Mouse (Mus musculus): Measurements from ENCODE around the gene Gm17660.

The Gm17660 gene

DNA sequence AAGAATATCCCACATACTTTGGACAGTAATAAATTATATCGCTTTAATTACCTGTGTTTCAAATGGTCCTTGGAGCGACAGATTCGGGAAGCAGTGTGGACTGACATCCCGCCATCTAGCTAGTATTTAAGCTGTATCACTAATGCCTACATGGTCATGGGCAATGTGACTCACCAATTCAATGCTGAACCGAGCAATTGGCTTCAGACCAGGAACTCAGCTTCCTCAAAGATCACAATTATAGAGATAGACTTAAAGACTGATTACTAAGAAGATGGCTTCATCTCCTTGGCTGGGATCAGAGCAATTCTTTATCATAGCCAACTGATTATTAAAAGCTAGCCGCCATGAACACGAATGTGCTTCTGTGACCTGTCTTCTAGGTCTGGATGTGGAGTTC is at the start of gene Gm17660:
Gm17660 (minus strand) TSS at position 101 of the 400 bp plus-strand sequence.
- DNase-seq (ENCODE audit: low spot score in 2 of 2): no peak

- DNase-seq (ENCODE audit: low spot score in 2 of 2): no peak
Observed at GRCm38 (mm10) chr5:104126561-104127320, 49.3 kb upstream of the Gm17660 start.

GRCm38 (mm10) chr5:104124016-104124658 is 46.7 kb upstream of the Gm17660 start:
- DNase-seq (ENCODE audit: low spot score in 2 of 2): no peak

DNA sequence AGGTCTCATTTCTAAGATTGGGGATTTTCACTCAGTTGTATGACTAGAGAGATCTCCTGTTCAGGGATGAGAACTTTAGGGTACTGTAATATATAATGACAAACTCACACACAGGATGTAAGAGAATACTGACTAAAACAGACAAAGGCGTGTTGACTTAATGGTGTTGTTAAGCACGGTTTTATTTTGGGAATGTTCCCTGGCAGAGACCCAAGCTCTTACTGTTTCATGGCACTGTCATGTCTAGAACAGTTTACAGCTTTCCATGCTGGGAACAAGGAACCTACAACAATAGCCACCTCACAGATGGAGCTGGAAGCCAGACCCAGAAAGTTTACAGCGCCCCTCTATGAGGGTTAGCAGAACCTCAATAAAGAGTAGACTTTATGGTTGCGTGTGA is 38.5 kb upstream of the Gm17660 start:
- no peak for DNase-seq (ENCODE audit: low spot score in 2 of 2)

DNA sequence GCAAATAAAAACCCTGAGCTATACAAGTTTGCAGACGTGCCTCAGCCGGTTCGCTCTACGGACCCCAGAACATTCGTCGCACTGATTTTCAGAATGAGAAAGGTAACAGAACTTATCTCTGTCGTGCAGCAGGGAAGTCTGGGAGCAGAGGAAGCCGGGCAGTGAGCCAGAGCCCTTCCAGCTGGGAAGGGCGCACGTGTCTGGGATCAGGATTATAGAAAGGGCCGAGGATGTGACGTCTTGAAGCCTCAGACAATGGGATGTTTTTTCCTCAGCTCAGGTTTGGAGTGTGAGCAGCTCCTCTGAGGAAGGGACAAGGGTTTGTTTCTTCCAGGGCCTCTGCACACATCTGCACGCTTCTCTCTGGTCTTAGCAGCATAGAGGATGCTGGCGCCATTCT is 37.7 kb upstream of the Gm17660 start:
- DNase-seq (ENCODE audit: low spot score in 2 of 2): no peak

- peak; percentile 43 to 51 for DNase-seq (ENCODE audit: low spot score in 2 of 2)
Observed at GRCm38 (mm10) chr5:104113491-104114172, 36.2 kb upstream of the Gm17660 start, which contains the start of gene Sparcl1. Gene Sparcl1 (minus strand): TSS chr5:104113733.

DNA sequence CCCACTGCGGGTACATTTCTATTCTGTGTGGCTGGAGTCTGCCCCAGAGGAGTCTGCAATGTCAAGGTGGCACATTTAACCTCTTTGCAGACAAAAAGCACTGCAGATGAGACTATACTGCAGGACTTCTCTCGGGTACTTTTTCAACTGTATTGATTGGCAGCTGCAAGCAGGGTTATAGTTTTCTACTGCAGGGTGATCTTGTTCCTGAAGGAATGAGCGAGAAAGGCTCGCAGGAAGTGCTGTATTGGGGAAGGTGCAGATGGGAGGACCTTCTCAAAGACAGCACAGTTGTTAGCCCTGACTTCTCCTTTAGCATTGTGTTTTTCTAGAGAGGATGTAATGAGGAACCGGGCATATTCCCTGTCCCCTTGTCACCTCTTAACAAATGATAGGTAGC is 35.1 kb upstream of the Gm17660 start:
- no peak for DNase-seq (ENCODE audit: low spot score in 2 of 2)

DNA sequence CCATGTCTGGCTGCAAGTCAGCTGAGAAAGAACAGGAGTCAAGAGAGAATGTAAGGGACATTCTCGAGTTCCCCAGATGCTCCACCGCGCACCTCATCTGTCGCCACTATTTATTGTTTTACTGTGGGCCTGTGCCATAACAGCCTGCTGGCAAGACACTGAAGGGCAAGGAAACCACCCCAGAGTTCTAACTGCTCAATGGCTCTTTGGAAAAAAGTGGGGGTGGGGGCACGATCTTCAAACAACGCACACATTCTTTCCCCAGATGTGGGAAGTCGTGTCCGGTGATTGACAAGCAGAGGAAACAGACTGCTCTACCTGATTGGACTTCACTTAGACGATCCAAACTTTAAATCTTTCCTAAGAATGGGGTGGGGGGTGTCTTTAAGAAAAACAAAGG is 34.6 kb upstream of the Gm17660 start:
- DNase-seq (ENCODE audit: low spot score in 2 of 2): no peak

DNA sequence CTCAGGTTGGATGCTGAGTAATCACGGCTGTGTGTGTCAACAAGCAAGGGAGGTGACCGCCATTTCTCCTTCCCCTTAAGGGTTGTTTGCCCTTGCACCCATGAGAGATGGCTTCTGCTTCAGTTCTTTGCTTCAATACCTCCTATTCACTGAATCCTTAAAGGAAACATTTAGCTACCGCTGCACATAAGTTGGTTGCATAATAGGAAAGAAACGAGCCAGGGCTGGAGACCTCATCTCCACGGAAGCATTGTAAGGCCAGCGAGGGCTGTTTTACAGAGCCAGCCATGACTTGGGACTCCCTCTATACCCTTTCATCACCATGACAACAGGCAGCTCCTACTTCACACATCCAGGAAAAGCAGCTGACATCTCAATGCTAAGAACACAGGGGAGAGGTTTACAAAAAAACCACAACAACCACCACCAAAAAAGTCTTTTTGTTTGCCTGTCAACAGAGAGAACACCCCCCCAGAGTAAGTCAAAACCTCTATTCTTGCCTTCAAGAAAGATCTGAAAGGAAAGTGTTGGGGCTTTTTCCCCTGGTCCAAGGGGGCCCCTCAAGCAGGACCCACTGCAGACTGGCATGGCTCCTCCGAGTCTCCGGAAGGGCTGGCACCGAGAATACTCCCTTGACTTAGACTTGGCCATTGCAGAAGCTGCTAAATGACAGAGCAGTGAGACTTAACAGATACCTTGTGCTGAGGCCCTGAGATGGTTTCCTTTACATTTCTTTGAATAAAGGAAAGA is 32.9 kb upstream of the Gm17660 start:
- DNase-seq (ENCODE audit: low spot score in 2 of 2): peak; percentile 21 to 52

GRCm38 (mm10) chr5:104109516-104109915 is 32.1 kb upstream of the Gm17660 start:
- no peak for DNase-seq (ENCODE audit: low spot score in 2 of 2)

DNA sequence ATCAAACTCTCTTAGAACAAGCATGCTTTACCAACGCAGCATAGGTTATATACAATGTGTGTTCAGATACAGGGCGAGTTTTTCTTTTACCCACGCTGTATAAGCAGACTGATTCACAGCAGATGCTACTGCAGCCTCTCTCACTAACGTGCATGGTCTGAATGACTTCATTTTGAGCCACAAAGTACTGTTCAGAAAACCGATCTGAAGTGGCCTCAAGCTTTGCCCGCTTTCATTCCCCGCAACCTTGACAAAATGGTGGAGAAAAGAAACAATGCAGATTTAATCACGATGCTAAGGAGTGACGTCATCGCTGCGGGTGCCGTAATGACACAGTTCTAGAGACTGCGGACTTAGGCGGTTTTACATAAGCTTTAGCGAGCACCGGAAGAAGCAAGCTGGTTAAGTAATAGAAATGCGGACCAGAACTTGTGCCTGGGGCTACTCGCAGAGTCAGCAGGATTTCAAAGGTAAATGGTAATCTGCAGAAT is 31.5 kb upstream of the Gm17660 start:
- peak; percentile 46 to 48 for DNase-seq (ENCODE audit: low spot score in 2 of 2)

GRCm38 (mm10) chr5:104108127-104108875 is 30.9 kb upstream of the Gm17660 start:
- no peak for DNase-seq (ENCODE audit: low spot score in 2 of 2)

- no peak for DNase-seq (ENCODE audit: low spot score in 2 of 2)
Observed at GRCm38 (mm10) chr5:104104111-104104510, 26.7 kb upstream of the Gm17660 start.

DNA sequence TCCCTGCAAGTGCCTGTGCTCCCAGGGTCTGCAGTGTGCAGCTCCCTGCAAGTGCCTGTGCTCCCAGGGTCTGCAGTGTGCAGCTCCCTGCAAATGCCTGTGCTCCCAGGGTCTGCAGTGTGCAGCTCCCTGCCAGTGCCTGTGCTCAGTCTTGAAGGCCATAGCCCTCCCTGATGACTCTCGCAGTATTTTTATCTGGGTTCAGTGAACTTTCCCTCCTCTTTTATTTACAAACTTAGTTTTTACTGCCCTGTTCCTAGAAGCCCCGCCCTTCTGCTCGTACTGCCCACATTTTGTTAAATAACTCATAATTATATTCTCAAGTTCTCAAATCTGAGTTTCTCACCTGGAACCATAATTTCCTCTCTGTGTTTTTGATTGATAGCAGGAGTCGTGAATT is 25.8 kb upstream of the Gm17660 start:
- no peak for DNase-seq (ENCODE audit: low spot score in 2 of 2)

GRCm38 (mm10) chr5:104101678-104102531 is 24.5 kb upstream of the Gm17660 start:
- no peak for DNase-seq (ENCODE audit: low spot score in 2 of 2)

DNA sequence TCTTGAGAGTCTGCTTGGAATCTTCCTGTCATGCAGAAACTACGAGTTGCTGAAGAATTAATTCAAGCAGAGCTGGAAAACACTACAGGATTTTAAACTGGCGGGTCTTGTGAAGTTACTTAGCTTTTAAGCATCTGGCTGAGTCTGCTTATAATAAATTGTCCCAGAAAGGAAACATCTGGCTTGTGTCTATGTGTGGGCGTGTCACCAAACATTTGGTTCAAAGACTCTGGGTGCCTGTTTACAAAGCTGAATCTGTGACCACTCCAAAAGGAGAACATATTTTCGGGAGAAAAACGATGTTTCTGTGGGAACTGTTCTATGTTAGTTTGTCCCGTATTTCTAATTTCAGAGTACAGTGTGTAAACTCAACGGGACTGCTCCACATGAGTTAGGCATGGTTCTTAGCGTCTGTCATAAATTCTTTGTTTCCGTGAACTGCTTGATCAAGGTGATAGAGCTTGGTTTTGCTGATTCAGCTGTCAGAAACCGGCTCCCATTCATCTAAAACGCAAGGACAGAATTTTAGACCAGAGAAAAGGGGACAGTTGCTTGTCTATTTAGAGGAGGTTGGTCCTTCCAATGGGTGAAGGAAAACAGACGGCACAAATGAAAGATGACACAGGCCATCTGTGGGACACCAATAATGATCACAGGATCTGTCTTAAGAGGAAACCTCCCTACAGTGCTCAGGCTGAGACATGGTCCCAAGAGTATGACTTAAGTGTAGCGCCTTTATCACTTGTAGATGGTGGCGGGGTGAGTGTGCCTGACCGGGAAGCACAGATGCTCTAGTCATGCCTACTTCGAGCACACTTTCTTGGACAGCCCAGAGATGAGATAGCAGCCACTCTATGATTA is 18.9 kb upstream of the Gm17660 start:
- no peak for DNase-seq (ENCODE audit: low spot score in 2 of 2)

GRCm38 (mm10) chr5:104095416-104096077 is 18.1 kb upstream of the Gm17660 start:
- DNase-seq (ENCODE audit: low spot score in 2 of 2): no peak

DNA sequence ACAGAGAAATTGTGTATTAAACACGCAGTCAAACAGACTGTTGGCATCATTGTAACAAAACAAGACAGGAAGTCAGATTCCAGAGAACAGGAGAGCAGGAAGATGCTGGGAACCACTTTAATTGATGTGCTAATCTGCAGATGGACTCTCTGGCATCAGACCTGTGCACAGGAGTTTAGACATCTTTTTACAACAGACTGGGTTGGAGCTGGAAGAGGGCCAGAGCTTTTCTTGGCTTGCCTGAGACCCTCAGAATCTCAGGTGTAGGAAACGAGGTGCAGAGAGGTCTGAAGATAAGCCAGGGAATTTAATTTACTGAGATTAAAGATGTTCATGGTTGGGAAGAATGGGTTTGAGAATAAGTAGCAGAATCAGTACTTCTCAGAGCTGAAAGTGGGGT is 12.3 kb upstream of the Gm17660 start:
- DNase-seq (ENCODE audit: low spot score in 2 of 2): no peak

DNA sequence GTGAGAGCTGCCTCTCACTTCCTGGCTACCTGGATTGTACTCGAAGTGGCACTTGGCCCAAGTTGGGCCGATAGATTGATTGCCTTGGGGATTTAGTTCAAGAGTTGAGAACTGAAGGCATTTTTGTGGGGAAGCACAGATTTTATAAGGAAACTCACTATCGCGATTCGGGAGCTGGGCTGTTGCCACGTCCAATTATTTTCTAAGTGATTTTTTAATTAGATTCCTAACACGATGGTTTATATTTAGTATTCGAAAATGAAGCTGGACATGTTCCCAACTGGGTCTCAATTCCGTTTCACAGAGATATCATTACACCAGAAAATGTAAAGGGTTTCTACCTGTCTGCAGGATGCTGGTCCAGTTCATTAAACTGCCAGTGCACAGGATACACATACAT is 8.0 kb upstream of the Gm17660 start:
- no peak for DNase-seq (ENCODE audit: low spot score in 2 of 2)

All from frontal cortex, postnatal 25 days (tissue).